Mouse (Mus musculus): ENCODE data around the gene Opa1. TPM values are rescaled to one million over a fixed set of nuclear protein-coding genes. Genes with fewer than 3 reads are reported as not detected.

The Opa1 gene
- polyA plus RNA-seq, 1 experiment: 143 TPM

- Histone ChIP-seq H3K4me1 (ENCODE audit: control insufficient read depth, insufficient read depth, insufficient read length, low read length) (peaks cover 3% of the 10 kb centered on the region; the same call in 1 of the 2 replicates), H3K27ac (replicated peaks; ENCODE audit: low read depth, low read length) (no peak overlapping the region), H3K4me3 (ENCODE audit: insufficient read depth, low read depth, low read length) (no peak overlapping the region)
Observed at GRCm38 (mm10) chr16:29693791-29694419, 114.8 kb downstream of the Opa1 start.

GRCm38 (mm10) chr16:29694420-29694959, 115.4 kb downstream of the Opa1 start:
- Histone ChIP-seq H3K4me1 (ENCODE audit: control insufficient read depth, insufficient read depth, insufficient read length, low read length) (peaks cover 3% of the 10 kb centered on the region; the same call in 1 of the 2 replicates), H3K27ac (replicated peaks; ENCODE audit: low read depth, low read length) (no peak overlapping the region), H3K4me3 (ENCODE audit: insufficient read depth, low read depth, low read length) (no peak overlapping the region)

Other genes starting within 250 kb of the Opa1 start
- gene Atp13a5, start 200.6 kb upstream of the Opa1 start, polyA plus RNA-seq (2012; ENCODE audit: insufficient read depth, insufficient read length, missing spikeins): not detected in 2 replicates
- gene Atp13a4, start 34.5 kb upstream of the Opa1 start, polyA plus RNA-seq (2012; ENCODE audit: insufficient read depth, insufficient read length, missing spikeins): not detected in 2 replicates